Mouse (Mus musculus) kidney, postnatal 0 days (tissue): ENCODE results near the gene H2-DMb1. TPM values are rescaled to one million over a fixed set of nuclear protein-coding genes. Genes with fewer than 3 reads are reported as not detected.

Experiments
- ATAC-seq: fragments of 200-750 bp; cut with Nextera tagmentation; replicated peaks from 2 replicates; pipeline ENCODE4 v1.8.0; 2017; ENCODE audit warnings: low read depth, moderate number of reproducible peaks, moderate TSS enrichment, moderate library complexity; ENCODE audit not compliant: low FRiP score
- DNase-seq: peaks from one replicate; pipeline ENCODE4 v3.0.0-alpha.2; 2016; ENCODE audit warnings: low spot score
- H3K27ac ChIP-seq: fragments of 300-500 bp; sonication (generic); 2 replicates; pipeline ENCODE4 v1.5.1; 2014; ENCODE audit warnings: mild to moderate bottlenecking
- H3K27me3 ChIP-seq: fragments of 300-500 bp; sonication (generic); 2 replicates; pipeline ENCODE4 v1.6.1; 2014; ENCODE audit warnings: low read length, mixed read lengths; ENCODE audit not compliant: insufficient read depth
- H3K36me3 ChIP-seq: fragments of 300-500 bp; sonication (generic); 2 replicates; pipeline ENCODE4 v1.6.1; 2014; ENCODE audit warnings: low read length, mixed read lengths; ENCODE audit not compliant: insufficient read depth
- H3K4me1 ChIP-seq: fragments of 300-500 bp; sonication (generic); replicated peaks from 2 replicates; pipeline ENCODE4 v1.6.1; 2014; ENCODE audit warnings: antibody characterized with exemption, low read length, mixed read lengths; ENCODE audit not compliant: insufficient read depth
- H3K4me2 ChIP-seq: fragments of 300-500 bp; sonication (generic); 2 replicates; pipeline ENCODE4 v1.6.1; 2014; ENCODE audit warnings: mild to moderate bottlenecking, low read length, moderate library complexity, mixed read lengths
- H3K4me3 ChIP-seq: fragments of 300-500 bp; sonication (generic); replicated peaks from 2 replicates; pipeline ENCODE4 v1.5.1; 2014; ENCODE audit warnings: low read depth, low read length
- H3K9ac ChIP-seq: fragments of 300-500 bp; sonication (generic); 2 replicates; pipeline ENCODE4 v1.6.1; 2014; ENCODE audit warnings: low read depth, low read length
- H3K9me3 ChIP-seq: fragments of 300-500 bp; sonication (generic); replicated peaks from 2 replicates; pipeline ENCODE4 v1.6.1; 2016; ENCODE audit warnings: low read length, inconsistent platforms, mixed read lengths
- CTCF ChIP-seq: IDR thresholded peaks from 2 replicates; pipeline ENCODE4 v1.5.1; 2016; ENCODE audit warnings: antibody characterized with exemption, low read depth, mild to moderate bottlenecking, moderate library complexity
- WGBS: fragments of 180-500 bp; shearing (Covaris S2); extraction: QIAGEN DNeasy Blood & Tissue Kit; methylation state at CpG from one replicate; pipeline ENCODE4 v1.1.7; 2014; 5-methylcytosine and 5-hydroxymethylcytosine counted together
- polyA plus RNA-seq: library from polyadenylated mRNA; unstranded; fragments of >200 nt; fragmentation: Nextera tagmentation; extraction: Ambion mirVana; gene quantifications from 2 replicates; pipeline ENCODE4 v1.2.1, GENCODE M21; 2015

The H2-DMb1 gene
- polyA plus RNA-seq, 1 experiment from 2014 or later = 12.9 TPM

- peak; percentile 28; the same call in 1 of the 2 replicates for TF ChIP-seq CTCF
- WGBS = 94% methylated on average over 5 of the region's 5 CpGs
- ATAC-seq (no peak), DNase-seq (no peak)
- Histone ChIP-seq H3K9me3 (no peaks in the 10 kb centered on the region), H3K27me3 (no peaks in the 10 kb centered on the region), H3K4me3 (no peak overlapping the region), H3K4me2 (no peak overlapping the region), H3K27ac (no peak overlapping the region), H3K36me3 (no peaks in the 10 kb centered on the region), H3K4me1 (no peaks in the 10 kb centered on the region), H3K9ac (no peak overlapping the region)
Observed at GRCm38 (mm10) chr17:34172528-34172927, 19.7 kb downstream of the H2-DMb1 start.

- no peak overlapping the region for H3K4me2 ChIP-seq
- DNase-seq (no peak), ATAC-seq (no peak)
- WGBS = 58% methylated on average over 1 of the region's 1 CpGs
- no peaks in the 10 kb centered on the region for H3K4me1 ChIP-seq
- no peak overlapping the region for H3K4me3 ChIP-seq
- H3K27ac ChIP-seq = no peak overlapping the region
- no peak overlapping the region for H3K9ac ChIP-seq
- no peaks in the 10 kb centered on the region for H3K9me3 ChIP-seq
- no peaks in the 10 kb centered on the region for H3K27me3 ChIP-seq
- H3K36me3 ChIP-seq = no peaks in the 10 kb centered on the region
- no peak for TF ChIP-seq CTCF
Observed at GRCm38 (mm10) chr17:34174075-34174474, 21.2 kb downstream of the H2-DMb1 start.

GRCm38 (mm10) chr17:34177179-34177578 lies 24.3 kb downstream of the H2-DMb1 start:
- Histone ChIP-seq H3K9me3 (no peaks in the 10 kb centered on the region), H3K36me3 (no peaks in the 10 kb centered on the region), H3K4me2 (no peak overlapping the region), H3K4me3 (no peak overlapping the region), H3K9ac (no peak overlapping the region), H3K27ac (no peak overlapping the region), H3K4me1 (no peaks in the 10 kb centered on the region), H3K27me3 (no peaks in the 10 kb centered on the region)
- no peak for DNase-seq
- TF ChIP-seq CTCF = peak; percentile 47
- 73% methylated on average over 4 of the region's 4 CpGs for WGBS
- ATAC-seq = no peak

- H3K9me3 ChIP-seq = no peaks in the 10 kb centered on the region
- H3K9ac ChIP-seq = no peak overlapping the region
- H3K4me2 ChIP-seq = no peak overlapping the region
- ATAC-seq (no peak), DNase-seq (no peak)
- no peaks in the 10 kb centered on the region for H3K36me3 ChIP-seq
- no peak overlapping the region for H3K27ac ChIP-seq
- H3K4me1 ChIP-seq = no peaks in the 10 kb centered on the region
- no peak overlapping the region for H3K4me3 ChIP-seq
- 55% methylated on average over 6 of the region's 6 CpGs for WGBS
- no peaks in the 10 kb centered on the region for H3K27me3 ChIP-seq
- no peak for TF ChIP-seq CTCF
Observed at GRCm38 (mm10) chr17:34179019-34179418, 26.1 kb downstream of the H2-DMb1 start.

- Histone ChIP-seq H3K4me3 (no peak overlapping the region), H3K9ac (no peak overlapping the region), H3K4me1 (no peaks in the 10 kb centered on the region), H3K27me3 (no peaks in the 10 kb centered on the region), H3K9me3 (no peaks in the 10 kb centered on the region), H3K27ac (no peak overlapping the region), H3K4me2 (no peak overlapping the region), H3K36me3 (no peaks in the 10 kb centered on the region)
- 71% methylated on average over 13 of the region's 13 CpGs for WGBS
- ATAC-seq (no peak), DNase-seq (no peak)
- TF ChIP-seq CTCF = no peak
Observed at GRCm38 (mm10) chr17:34179913-34180859, 27.3 kb downstream of the H2-DMb1 start.

GRCm38 (mm10) chr17:34183564-34184219 lies 30.8 kb downstream of the H2-DMb1 start:
- no peak for DNase-seq
- Histone ChIP-seq H3K4me1 (no peaks in the 10 kb centered on the region; the same call in 1 of the 2 replicates), H3K4me3 (no peak overlapping the region), H3K9ac (no peak overlapping the region), H3K4me2 (no peak overlapping the region), H3K36me3 (no peaks in the 10 kb centered on the region), H3K27me3 (0 out of 2 replicates have a peak, but pooled peaks cover 7% of the 10 kb centered on the region), H3K9me3 (no peaks in the 10 kb centered on the region), H3K27ac (no peak overlapping the region)
- 73% methylated on average over 15 of the region's 15 CpGs for WGBS
- TF ChIP-seq CTCF = no peak
- ATAC-seq = no peak
